Mouse (Mus musculus): ENCODE results near the gene 1700113H08Rik. TPM values are rescaled to one million over a fixed set of nuclear protein-coding genes. Genes with fewer than 3 reads are reported as not detected.

1700113H08Rik gene
- polyA plus RNA-seq, 1 experiment from 2014 or later = not detected

DNA sequence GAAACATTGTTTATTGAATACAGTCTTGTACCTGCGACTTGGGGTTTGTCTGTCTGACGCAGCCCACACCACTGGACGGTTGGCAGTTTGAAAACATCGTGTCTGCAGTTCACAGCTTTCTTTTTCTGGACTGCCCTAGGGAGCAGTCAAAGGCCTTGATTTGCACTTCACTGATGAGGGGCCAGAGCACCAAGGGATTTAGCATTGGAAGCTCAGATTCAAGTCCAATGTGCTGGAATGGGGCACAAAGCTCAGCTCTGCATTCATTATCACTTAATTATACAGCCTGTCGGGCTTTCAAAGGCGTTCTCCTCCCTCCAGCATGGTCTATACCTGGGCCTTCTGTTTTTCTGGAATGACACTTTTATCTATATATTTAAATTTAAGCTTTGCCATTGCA, 11.4 kb upstream of the 1700113H08Rik start:
- Histone ChIP-seq H3K27me3 (ENCODE audit: control insufficient read depth, insufficient read depth, low read length) (no peaks in the 10 kb centered on the region), H3K36me3 (ENCODE audit: control insufficient read depth, insufficient read depth, low read length) (no peaks in the 10 kb centered on the region), H3K4me3 (ENCODE audit: low read depth, low read length) (no peak overlapping the region), H3K9me3 (ENCODE audit: control insufficient read depth, low read length) (no peaks in the 10 kb centered on the region), H3K27ac (ENCODE audit: low read depth, low read length) (peak overlapping the region; percentile 67), H3K4me1 (replicated peaks; ENCODE audit: control insufficient read depth, insufficient read depth, low read length) (0 out of 2 replicates have a peak, but pooled peaks cover 6% of the 10 kb centered on the region), H3K9ac (ENCODE audit: low read length) (no peak overlapping the region), H3K4me2 (ENCODE audit: low read depth, low read length, severe bottlenecking) (no peak overlapping the region)
- 6% methylated on average over 6 of the region's 6 CpGs for WGBS
- DNase-seq (ENCODE audit: low spot score) = peak; percentile 55
- ATAC-seq (replicated peaks; ENCODE audit: low FRiP score) = peak; percentile 79

GRCm38 (mm10) chr10:87046931-87047468, 10.8 kb upstream of the 1700113H08Rik start:
- DNase-seq (ENCODE audit: low spot score) (peak; percentile 68), ATAC-seq (replicated peaks; ENCODE audit: low FRiP score) (peak; percentile 49)
- Histone ChIP-seq H3K9me3 (ENCODE audit: control insufficient read depth, low read length) (no peaks in the 10 kb centered on the region), H3K36me3 (ENCODE audit: control insufficient read depth, insufficient read depth, low read length) (no peaks in the 10 kb centered on the region), H3K27ac (ENCODE audit: low read depth, low read length) (peak overlapping the region; percentile 67), H3K4me1 (replicated peaks; ENCODE audit: control insufficient read depth, insufficient read depth, low read length) (0 out of 2 replicates have a peak, but pooled peaks cover 6% of the 10 kb centered on the region), H3K4me2 (ENCODE audit: low read depth, low read length, severe bottlenecking) (no peak overlapping the region), H3K4me3 (ENCODE audit: low read depth, low read length) (no peak overlapping the region), H3K27me3 (ENCODE audit: control insufficient read depth, insufficient read depth, low read length) (no peaks in the 10 kb centered on the region), H3K9ac (ENCODE audit: low read length) (no peak overlapping the region)
- WGBS = 78% methylated on average over 10 of the region's 10 CpGs

- ATAC-seq (replicated peaks; ENCODE audit: low FRiP score) = no peak
- Histone ChIP-seq H3K4me1 (replicated peaks; ENCODE audit: control insufficient read depth, insufficient read depth, low read length) (0 out of 2 replicates have a peak, but pooled peaks cover 6% of the 10 kb centered on the region), H3K4me2 (ENCODE audit: low read depth, low read length, severe bottlenecking) (no peak overlapping the region), H3K27me3 (ENCODE audit: control insufficient read depth, insufficient read depth, low read length) (no peaks in the 10 kb centered on the region), H3K9me3 (ENCODE audit: control insufficient read depth, low read length) (no peaks in the 10 kb centered on the region), H3K9ac (ENCODE audit: low read length) (no peak overlapping the region), H3K4me3 (ENCODE audit: low read depth, low read length) (no peak overlapping the region), H3K27ac (ENCODE audit: low read depth, low read length) (no peak overlapping the region), H3K36me3 (ENCODE audit: control insufficient read depth, insufficient read depth, low read length) (no peaks in the 10 kb centered on the region)
- DNase-seq (ENCODE audit: low spot score) = no peak
- WGBS = 82% methylated on average over 3 of the region's 3 CpGs
These were observed 8.7 kb upstream of the 1700113H08Rik start for GRCm38 (mm10) chr10:87049179-87049578.

DNA sequence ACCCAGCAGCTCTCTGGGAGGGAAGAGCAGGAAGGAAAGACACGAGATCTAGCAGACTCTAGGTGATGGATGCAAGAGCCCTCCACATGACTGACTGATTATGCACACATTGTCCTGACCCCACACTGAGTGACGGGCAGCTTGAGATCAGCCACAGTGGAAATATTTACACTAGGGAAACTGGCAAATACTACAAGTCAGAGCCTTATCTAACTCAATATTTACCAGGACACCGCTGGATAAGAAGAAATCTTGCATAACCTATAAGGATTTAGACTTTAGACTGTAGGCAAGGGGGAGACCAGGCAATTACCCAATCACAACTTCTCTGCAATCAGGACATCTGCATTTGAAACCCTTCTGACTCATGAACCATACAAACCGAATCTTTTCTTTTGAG, 6.1 kb upstream of the 1700113H08Rik start:
- Histone ChIP-seq H3K36me3 (ENCODE audit: control insufficient read depth, insufficient read depth, low read length) (no peaks in the 10 kb centered on the region), H3K27me3 (ENCODE audit: control insufficient read depth, insufficient read depth, low read length) (no peaks in the 10 kb centered on the region), H3K4me2 (ENCODE audit: low read depth, low read length, severe bottlenecking) (no peak overlapping the region), H3K9me3 (ENCODE audit: control insufficient read depth, low read length) (no peaks in the 10 kb centered on the region), H3K4me3 (ENCODE audit: low read depth, low read length) (no peak overlapping the region), H3K9ac (ENCODE audit: low read length) (no peak overlapping the region), H3K4me1 (replicated peaks; ENCODE audit: control insufficient read depth, insufficient read depth, low read length) (no peaks in the 10 kb centered on the region), H3K27ac (ENCODE audit: low read depth, low read length) (no peak overlapping the region)
- 78% methylated on average over 4 of the region's 4 CpGs for WGBS
- DNase-seq (ENCODE audit: low spot score) = no peak
- no peak for ATAC-seq (replicated peaks; ENCODE audit: low FRiP score)

GRCm38 (mm10) chr10:87058251-87058925, 543 bp downstream of the 1700113H08Rik start:
- Histone ChIP-seq H3K27ac (ENCODE audit: low read depth, low read length) (peak overlapping the region; percentile 76), H3K9ac (ENCODE audit: low read length) (peak overlapping the region; percentile 49), H3K4me3 (ENCODE audit: low read depth, low read length) (peak overlapping the region; percentile 31), H3K27me3 (ENCODE audit: control insufficient read depth, insufficient read depth, low read length) (no peaks in the 10 kb centered on the region), H3K4me2 (ENCODE audit: low read depth, low read length, severe bottlenecking) (peak overlapping the region; percentile 73), H3K4me1 (replicated peaks; ENCODE audit: control insufficient read depth, insufficient read depth, low read length) (peaks cover 5% of the 10 kb centered on the region), H3K36me3 (ENCODE audit: control insufficient read depth, insufficient read depth, low read length) (no peaks in the 10 kb centered on the region), H3K9me3 (ENCODE audit: control insufficient read depth, low read length) (no peaks in the 10 kb centered on the region)
- ATAC-seq (replicated peaks; ENCODE audit: low FRiP score) (peak; percentile 97), DNase-seq (ENCODE audit: low spot score) (peak; percentile 94)
- whole genome bisulfite sequencing = under 1% methylated on average over 30 of the region's 34 CpGs

DNA sequence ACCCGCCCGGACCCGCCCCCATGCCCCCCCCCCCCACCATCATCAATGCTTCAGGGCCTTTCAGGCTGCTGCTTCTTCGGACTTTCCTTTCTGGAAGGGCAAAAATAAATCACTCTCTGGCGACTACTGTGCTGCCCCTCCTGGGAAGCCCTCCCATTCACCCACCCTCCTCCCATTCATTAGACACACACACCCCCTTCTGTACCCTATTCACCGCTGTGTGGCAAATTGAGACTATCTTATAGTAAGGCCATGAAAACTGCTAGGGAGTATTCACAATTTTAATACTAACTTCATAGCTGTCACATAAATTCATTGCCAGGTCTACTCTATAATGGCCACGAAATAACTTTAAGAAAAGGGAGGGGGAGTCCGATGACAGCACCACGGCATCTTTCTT, 1.1 kb downstream of the 1700113H08Rik start:
- no peaks in the 10 kb centered on the region for H3K36me3 ChIP-seq (ENCODE audit: control insufficient read depth, insufficient read depth, low read length)
- 7% methylated on average over 9 of the region's 9 CpGs for WGBS
- peak overlapping the region; percentile 76 for H3K27ac ChIP-seq (ENCODE audit: low read depth, low read length)
- H3K9me3 ChIP-seq (ENCODE audit: control insufficient read depth, low read length) = no peaks in the 10 kb centered on the region
- H3K4me2 ChIP-seq (ENCODE audit: low read depth, low read length, severe bottlenecking) = peak overlapping the region; percentile 73
- DNase-seq (ENCODE audit: low spot score) (no peak), ATAC-seq (replicated peaks; ENCODE audit: low FRiP score) (peak; percentile 40; the same call in 1 of the 2 replicates)
- no peaks in the 10 kb centered on the region for H3K27me3 ChIP-seq (ENCODE audit: control insufficient read depth, insufficient read depth, low read length)
- H3K4me1 ChIP-seq (replicated peaks; ENCODE audit: control insufficient read depth, insufficient read depth, low read length) = peaks cover 5% of the 10 kb centered on the region
- H3K9ac ChIP-seq (ENCODE audit: low read length) = no peak overlapping the region
- H3K4me3 ChIP-seq (ENCODE audit: low read depth, low read length) = peak overlapping the region; percentile 31

- peak overlapping the region; percentile 42 for H3K27ac ChIP-seq (ENCODE audit: low read depth, low read length)
- no peaks in the 10 kb centered on the region for H3K36me3 ChIP-seq (ENCODE audit: control insufficient read depth, insufficient read depth, low read length)
- ATAC-seq (replicated peaks; ENCODE audit: low FRiP score) = no peak
- no peaks in the 10 kb centered on the region for H3K9me3 ChIP-seq (ENCODE audit: control insufficient read depth, low read length)
- H3K4me2 ChIP-seq (ENCODE audit: low read depth, low read length, severe bottlenecking) = no peak overlapping the region
- H3K4me1 ChIP-seq (replicated peaks; ENCODE audit: control insufficient read depth, insufficient read depth, low read length) = peaks cover 5% of the 10 kb centered on the region
- WGBS = 41% methylated on average over 6 of the region's 6 CpGs
- DNase-seq (ENCODE audit: low spot score) = no peak
- H3K27me3 ChIP-seq (ENCODE audit: control insufficient read depth, insufficient read depth, low read length) = no peaks in the 10 kb centered on the region
- H3K9ac ChIP-seq (ENCODE audit: low read length) = no peak overlapping the region
- H3K4me3 ChIP-seq (ENCODE audit: low read depth, low read length) = no peak overlapping the region
These were observed 1.6 kb downstream of the 1700113H08Rik start for GRCm38 (mm10) chr10:87059447-87059846.

DNA sequence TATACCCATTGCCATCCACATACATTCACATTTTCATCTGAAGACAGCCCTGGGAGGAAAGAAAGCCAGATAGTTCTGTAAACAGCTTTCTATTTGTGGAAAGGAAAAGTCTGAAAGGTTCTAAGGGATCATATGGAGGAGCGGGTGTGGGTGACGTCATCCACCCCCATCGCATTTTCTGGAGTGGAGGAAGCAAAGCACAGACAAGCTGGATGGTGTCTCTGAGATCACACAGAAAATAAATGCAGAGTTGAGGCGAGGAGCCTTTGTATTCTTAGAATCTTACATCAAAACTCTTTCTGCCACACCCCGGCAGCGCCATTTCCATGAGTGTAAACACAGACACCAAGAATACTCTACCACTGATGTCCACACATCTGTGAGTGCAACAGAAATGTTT, 26.4 kb downstream of the 1700113H08Rik start:
- Histone ChIP-seq H3K4me2 (ENCODE audit: low read depth, low read length, severe bottlenecking) (no peak overlapping the region), H3K27me3 (ENCODE audit: control insufficient read depth, insufficient read depth, low read length) (no peaks in the 10 kb centered on the region), H3K4me1 (replicated peaks; ENCODE audit: control insufficient read depth, insufficient read depth, low read length) (no peaks in the 10 kb centered on the region), H3K9me3 (ENCODE audit: control insufficient read depth, low read length) (no peaks in the 10 kb centered on the region), H3K36me3 (ENCODE audit: control insufficient read depth, insufficient read depth, low read length) (no peaks in the 10 kb centered on the region), H3K27ac (ENCODE audit: low read depth, low read length) (no peak overlapping the region), H3K4me3 (ENCODE audit: low read depth, low read length) (no peak overlapping the region), H3K9ac (ENCODE audit: low read length) (no peak overlapping the region)
- 85% methylated on average over 6 of the region's 6 CpGs for WGBS
- no peak for DNase-seq (ENCODE audit: low spot score)
- ATAC-seq (replicated peaks; ENCODE audit: low FRiP score) = no peak

- Histone ChIP-seq H3K27ac (ENCODE audit: low read depth, low read length) (no peak overlapping the region), H3K27me3 (ENCODE audit: control insufficient read depth, insufficient read depth, low read length) (no peaks in the 10 kb centered on the region), H3K9me3 (ENCODE audit: control insufficient read depth, low read length) (no peaks in the 10 kb centered on the region), H3K36me3 (ENCODE audit: control insufficient read depth, insufficient read depth, low read length) (no peaks in the 10 kb centered on the region), H3K4me2 (ENCODE audit: low read depth, low read length, severe bottlenecking) (no peak overlapping the region), H3K9ac (ENCODE audit: low read length) (no peak overlapping the region), H3K4me3 (ENCODE audit: low read depth, low read length) (no peak overlapping the region), H3K4me1 (replicated peaks; ENCODE audit: control insufficient read depth, insufficient read depth, low read length) (no peaks in the 10 kb centered on the region)
- WGBS = 47% methylated on average over 5 of the region's 5 CpGs
- ATAC-seq (replicated peaks; ENCODE audit: low FRiP score) = no peak
- no peak for DNase-seq (ENCODE audit: low spot score)
These were observed 29.8 kb downstream of the 1700113H08Rik start for GRCm38 (mm10) chr10:87087646-87088045.

Data from forebrain, embryonic 11.5 days (tissue).